Mouse (Mus musculus) brain, adult 2 months (tissue): ENCODE measurements around the gene Dlk1.
A peak's percentile ranks its signal among the peaks of the same experiment; 100 is the strongest.
"Not testable (repeated sequence)": the region's sequence is repeated elsewhere in the genome, so short reads cannot be mapped to it uniquely, and the experiment has no call there.

Experiments used
- DNase-seq: peaks from one replicate; pipeline ENCODE4 v3.0.0; 2011; ENCODE audit warnings: low read depth, low spot score

Gene Dlk1

DNA sequence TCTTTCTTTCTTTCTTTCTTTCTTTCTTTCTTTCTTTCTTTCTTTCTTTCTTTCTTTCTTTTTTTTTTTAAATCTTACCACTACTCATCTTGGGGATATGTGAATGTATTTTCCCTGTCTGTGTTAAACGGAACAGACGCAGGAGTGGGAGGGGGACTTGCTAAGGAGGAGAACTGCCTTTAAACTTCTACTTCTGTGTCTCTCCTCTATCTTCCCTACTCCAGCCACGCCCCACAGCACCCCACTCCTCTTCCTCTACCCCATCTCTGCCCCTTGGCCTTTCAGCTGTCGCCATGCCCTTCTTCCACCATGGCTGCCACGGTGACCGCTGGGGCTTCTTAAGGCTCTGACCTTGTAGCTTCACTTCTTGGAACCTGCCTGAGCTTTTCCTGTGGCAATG lies 14.2 kb upstream of the Dlk1 start:
- no peak for DNase-seq

DNA sequence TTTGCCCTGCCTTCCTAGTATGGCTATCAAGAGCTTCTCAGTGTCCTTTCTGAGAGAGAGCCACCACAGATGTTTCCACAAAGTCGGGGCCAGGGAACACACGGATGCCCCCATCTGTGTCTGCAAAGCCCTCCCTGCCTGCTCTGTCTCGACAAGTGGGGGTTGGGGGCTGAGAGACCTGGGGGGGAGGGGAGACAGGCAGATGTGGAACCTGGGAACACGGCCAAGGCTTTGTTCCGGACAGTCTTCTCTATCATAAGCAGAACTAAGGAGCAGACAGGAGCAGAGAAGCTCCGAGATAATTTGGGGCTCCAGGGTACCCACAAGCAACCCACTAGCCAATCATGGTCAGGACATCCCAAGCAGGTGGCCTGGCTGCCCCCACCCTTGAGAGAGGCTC lies 12.6 kb upstream of the Dlk1 start:
- DNase-seq = no peak

DNA sequence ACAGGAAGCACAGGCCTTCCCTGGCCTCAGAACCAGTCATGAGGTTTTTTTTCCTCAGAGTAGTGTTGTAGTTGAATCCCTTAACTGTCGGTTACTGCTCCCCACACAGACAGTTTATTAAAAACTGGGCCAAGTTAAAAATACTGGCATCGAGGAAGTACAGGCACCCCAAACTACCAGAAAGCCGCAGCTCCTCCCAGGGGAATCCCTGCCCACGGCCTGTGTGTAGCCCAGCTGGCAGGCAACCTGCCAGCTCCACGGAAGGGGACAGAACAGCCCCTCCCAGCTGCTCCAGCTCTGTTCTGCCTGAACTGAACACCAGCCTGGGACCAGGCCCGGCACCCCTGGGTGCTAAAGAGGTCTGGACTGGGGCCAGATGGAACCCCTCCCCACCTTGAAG lies 11.3 kb upstream of the Dlk1 start:
- peak; percentile 77 for DNase-seq

DNA sequence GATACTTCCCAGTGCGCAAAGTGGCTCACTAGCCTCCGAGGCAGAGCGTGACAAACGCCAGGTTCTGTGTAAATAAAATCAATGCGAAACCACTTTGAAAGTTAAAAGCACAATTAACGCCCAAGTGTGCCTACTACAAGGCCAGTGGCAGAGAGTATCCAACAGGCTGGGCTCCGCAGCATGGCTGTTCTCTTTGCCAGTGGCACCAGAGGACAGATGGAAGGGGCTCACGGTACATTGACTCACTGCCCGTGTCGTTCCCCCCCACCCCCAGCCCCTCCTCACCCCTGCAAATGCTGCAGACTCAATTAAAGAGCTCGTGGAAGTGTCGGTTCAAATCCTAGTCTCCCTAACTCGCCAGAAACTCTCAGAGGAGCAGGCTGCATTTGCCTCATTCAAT lies 10.5 kb upstream of the Dlk1 start:
- DNase-seq = no peak

DNA sequence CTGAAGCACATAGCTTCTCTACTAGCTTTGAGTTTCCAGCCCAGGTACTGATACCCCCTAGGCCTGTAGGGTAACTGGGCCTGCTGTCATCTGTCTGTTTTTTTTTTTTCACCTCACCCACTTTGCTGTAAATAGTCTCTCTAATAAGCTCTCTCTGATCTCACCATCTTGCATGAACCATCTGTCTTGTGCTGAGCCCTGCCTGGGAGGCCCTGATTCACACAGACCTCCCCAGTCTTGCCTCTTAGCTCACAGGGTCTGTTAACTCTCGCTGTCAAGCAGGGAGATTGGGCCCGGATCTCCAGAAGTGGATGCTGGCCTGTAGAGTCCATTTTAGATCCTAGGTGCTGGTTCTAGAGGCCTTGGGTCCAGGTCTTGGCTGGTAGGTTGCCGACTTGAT lies 9.3 kb upstream of the Dlk1 start:
- DNase-seq = peak; percentile 64

DNA sequence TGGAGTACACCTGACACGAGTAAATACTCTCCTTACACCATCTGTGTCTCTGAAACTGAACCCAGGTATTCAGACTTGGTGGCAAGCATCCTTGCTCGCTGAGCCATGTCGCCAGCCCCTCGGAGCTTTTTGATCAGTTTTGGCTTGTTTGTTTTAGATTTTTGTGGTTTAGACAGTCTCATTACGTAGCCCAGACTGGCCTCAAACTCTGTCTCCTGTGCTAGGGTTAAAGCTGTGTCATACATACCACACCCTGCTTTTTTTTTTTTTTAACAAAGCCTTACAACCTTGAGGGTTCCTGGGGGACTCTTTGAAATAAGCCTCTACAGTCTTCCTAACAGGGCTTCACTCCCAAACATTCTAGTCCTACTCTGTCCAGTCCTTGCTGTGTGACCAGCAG lies 7.6 kb upstream of the Dlk1 start:
- DNase-seq = no peak

DNA sequence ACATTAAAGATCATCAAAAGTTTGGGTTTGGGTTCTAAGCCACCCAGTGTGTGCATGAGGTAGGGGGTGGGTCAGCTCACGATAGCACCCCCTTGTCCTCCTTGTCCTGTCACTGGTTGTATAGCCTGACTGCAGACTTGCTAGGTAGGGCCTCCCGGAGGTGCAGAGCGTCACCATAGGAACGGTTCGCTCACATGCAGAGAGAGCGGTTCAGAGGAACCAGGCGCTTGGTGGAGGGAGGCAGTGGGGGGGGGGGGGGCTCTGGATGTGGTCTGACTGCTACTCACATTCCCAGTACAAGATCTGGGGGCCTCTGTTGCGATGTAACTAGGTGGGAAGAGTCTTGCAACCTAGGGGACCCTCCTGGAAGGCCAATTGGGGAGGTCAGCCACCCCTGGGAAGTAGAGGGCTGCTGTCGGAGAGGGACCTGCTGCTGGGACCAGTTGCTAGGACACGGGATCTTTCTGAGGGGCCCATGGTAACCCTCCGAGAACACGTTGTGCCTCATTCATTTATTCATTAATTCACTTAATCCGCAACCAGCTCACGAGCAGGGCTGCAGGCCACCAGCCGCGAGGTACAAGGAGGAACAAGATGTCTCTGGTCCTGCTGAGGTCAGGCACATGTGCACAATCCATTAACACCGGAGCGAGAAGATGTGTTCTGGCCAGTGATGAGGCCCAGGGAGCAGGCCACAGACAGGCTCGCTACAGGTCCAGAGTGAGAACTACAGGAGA lies 7.0 kb upstream of the Dlk1 start:
- peak; percentile 30 for DNase-seq

DNA sequence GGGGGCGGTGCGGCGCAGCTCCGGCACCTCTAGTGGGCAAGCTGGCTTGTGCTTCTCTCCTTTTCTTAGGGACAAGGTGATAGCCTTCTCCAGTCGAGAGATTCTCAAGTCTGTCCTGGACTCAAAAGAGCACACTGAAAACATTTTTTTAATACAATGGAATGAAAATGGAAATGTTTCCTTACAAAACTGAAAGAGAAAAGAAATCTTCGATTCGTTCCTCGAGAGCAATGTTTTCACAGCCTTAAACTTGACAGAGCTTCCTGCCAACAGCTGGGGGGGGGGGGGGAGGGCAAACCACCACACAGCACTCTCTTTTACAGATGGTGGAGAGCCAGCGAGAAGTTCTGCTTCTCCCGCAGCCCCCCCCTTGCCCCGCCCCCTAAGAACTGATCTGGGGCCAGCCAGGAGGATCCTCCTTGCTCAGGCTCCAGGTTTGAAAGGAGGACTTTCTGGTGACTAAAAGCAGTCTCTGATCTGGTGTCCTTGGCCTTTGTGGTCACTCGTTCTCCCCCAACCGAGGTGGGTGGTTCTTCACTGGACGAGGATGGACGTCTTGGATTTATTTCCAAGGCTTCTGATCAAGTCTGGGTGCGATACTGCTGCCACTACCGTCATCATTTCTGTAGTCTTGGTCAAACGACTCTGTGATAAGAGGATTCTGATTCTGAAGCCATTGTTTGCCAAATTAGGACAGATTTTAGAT lies 6.2 kb upstream of the Dlk1 start:
- no peak for DNase-seq

DNA sequence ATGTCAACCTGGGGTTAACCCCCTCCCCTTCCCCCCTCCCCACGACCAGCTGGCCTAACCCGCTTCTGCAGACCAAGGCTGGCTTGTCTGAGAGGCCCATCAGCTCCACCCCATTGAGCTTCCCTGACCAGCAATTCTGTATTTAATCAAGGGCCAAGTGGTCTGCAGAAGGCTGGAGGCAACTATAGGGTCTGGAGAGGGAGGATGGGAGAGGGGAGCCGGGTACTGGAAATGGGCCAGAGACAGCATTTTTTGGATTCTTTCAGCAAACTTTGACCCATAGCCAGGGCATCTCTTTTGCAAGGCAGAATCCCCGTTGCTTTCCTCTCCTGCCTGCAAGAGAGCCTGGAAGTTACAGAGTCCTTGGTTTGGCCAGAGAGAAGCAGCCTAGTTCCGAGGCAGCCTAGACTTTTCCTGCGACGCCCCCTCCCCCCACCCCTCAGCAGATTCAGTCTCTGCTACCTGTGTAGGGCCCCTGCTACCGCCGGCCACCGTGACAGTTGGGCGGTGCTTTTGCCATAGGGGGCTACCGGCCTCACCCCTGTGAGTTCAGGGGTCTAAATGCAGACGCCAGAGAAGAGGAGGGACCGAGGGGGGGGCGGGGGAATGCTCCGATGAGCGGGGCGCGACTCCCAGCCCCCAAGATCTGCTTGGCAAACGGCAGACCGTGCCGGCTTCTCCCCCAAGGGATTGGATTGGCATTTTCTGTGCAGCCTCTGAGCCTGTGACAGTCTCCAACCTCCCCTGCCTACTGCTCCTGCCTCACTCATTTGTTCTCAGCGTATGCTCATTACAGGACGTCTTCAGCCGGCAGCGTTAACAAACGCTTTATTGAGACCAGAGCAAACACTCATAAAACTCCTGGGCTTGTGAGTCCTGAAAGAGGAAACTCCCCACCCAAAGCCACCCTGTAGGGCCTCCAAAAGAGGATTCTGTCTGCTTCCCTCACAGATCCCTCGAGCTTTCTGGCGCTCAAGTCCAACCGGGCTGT lies 2.9 kb upstream of the Dlk1 start:
- DNase-seq = no peak

DNA sequence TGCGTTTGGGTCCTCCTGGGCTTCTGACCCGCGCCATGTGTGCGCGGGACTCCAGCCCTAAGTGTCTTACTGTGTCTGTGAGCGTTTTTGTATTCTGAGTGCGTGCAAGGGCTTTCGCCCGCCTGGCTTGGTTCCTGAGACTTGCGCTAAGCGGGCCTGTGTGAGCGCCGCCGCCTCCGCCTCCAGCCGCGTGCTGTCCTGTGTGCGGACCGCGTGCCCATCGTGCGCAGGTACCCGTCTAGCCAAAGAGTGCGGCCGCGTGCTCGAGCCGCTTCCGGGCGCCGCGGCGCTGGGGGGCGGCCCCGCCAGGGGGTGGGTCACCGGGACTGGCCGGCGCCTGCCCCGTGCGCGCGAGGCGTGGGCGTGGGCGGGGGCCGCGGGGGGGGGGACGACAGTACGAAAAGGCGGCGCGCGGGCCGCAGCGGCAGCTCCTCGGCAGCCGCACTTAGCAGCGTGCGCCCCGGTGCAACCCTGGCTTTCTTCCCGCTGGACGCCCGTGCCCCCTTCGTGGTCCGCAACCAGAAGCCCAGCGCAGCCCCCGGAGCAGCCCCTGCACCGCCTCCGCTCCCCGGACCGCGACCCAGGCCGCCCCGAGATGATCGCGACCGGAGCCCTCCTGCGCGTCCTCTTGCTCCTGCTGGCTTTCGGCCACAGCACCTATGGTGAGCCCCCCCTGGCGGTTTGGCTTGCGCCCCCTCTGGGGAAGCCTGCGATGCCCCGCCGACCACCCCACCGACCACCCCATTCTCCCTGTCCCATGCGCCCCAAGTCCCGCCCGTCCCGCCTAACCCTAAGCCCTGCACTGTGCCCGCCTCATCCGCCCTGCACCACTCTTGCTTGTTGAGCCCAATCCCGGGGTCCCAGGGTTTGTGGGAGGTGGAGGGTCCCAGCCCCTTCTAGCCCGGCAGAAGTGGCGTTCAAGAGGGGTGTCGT lies 708 bp downstream of the Dlk1 start:
- peak; percentile 24 for DNase-seq

DNA sequence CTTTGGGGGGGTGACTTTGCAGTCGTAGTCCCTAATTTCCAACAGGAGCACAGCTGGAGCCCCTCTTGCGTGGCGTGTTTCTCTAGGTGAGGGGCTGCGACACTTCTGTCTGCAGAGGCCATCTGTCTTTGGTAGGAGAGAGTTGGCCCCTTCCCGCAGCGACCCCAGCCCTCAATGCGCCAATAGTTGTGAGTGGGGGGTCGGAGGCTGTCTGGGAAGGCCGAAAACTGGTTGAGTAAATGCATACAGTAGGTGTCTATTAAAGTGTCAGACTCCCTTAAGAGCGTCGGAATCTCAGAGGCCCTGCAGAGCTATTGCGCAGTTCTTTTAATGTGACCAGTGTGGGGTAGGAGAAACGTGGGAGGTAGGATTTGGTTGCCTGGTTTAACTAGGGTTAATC lies 1.5 kb downstream of the Dlk1 start:
- no peak for DNase-seq

DNA sequence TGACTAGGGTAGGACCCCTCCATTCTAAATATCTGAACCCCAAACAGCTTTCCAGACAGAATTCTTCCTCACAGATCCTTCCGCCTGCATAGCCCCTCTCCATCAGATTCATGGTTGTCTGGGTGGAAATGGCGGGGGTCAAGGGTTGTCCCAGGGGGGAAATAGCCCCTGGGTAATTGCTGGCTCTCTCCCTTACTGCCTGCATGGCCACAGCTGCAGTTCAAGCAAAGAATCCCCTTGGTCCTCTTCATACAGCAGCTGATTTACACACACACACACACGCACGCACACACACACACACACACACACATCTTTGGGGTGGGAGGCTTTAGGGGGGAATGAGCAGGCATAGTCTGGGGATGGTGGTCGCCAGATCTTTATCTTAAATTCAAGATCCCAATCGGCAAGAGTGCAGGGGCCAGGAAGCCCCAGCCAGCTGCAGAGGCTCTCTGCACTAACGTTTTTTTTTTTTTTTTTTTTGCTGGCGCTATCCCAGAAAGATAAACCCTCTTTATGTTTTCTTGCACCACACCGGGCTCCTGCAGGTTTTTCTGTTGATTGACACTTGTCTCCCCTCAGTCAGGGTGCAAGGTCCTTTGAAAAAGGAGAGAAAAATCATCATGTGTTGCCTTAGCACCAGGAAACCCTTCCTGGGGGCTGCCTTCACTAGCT lies 4.0 kb downstream of the Dlk1 start:
- DNase-seq = no peak

DNA sequence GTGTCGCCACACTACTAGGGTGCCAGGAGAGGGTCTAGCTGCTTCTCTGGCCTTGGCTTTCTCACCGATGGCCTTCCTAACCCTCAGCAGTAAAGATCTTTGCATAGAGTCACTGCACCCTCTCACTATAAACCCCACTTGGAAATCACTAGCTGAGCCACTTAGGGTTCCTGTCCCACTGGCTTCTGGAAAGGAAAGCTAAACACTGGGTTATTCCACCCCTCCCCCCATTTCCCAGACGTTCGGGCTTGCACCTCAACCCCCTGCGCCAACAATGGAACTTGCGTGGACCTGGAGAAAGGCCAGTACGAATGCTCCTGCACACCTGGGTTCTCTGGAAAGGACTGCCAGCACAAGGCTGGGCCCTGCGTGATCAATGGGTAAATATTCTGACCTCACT lies 5.2 kb downstream of the Dlk1 start:
- DNase-seq = no peak

DNA sequence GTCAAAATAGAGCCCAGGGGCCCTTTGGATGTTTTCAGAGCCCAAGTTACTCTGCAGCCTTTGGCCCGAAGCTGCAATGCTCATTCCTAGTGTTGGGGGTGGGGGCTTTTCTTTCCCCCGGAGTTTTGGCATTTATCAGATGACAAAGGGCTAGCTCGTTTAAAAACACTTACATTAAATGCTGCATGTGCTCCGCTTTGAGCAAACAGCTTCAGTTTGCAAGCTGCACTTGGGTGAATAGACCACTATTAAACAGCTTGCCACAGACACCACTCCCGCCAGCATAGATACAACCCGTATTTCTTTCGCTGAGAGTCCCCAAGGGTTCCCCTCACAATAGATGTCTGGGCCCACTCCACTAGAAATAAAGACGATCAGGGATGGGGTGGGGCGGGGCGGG lies 6.3 kb downstream of the Dlk1 start:
- no peak for DNase-seq

DNA sequence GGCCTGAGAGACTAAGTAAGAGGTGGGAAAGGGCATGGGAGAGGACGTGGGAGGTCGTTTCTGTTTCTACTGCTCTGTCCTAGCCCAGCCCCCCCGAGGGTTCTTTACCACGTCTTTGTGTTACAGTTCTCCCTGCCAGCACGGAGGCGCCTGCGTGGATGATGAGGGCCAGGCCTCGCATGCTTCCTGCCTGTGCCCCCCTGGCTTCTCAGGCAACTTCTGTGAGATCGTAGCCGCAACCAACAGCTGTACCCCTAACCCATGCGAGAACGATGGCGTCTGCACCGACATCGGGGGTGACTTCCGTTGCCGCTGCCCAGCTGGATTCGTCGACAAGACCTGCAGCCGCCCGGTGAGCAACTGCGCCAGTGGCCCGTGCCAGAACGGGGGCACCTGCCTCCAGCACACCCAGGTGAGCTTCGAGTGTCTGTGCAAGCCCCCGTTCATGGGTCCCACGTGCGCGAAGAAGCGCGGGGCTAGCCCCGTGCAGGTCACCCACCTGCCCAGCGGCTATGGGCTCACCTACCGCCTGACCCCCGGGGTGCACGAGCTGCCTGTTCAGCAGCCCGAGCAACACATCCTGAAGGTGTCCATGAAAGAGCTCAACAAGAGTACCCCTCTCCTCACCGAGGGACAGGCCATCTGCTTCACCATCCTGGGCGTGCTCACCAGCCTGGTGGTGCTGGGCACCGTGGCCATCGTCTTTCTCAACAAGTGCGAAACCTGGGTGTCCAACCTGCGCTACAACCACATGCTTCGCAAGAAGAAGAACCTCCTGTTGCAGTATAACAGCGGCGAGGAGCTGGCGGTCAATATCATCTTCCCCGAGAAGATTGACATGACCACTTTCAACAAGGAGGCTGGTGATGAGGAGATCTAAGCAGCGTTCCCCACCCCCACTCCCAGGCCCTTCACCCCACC lies 7.1 kb downstream of the Dlk1 start:
- no peak for DNase-seq

DNA sequence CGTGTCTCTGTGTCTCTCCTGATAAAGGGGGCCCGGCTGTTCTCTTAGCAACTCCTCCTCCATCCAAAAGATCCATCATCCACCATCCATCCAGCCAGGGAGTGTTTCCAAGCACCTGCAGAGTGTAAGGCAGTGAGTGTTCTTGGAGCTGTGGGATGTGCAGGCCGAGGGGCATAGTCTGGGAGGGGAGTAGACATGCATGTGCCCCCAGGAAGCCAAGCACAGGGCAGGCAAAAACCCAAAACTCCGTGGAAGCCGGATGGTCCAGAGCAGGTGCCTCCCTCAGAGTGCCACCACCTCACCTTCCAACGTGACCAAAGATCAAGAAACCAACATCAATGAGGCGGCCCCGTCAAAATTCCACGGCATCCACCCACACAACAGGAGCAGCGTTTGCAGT lies 10.0 kb downstream of the Dlk1 start:
- no peak for DNase-seq

DNA sequence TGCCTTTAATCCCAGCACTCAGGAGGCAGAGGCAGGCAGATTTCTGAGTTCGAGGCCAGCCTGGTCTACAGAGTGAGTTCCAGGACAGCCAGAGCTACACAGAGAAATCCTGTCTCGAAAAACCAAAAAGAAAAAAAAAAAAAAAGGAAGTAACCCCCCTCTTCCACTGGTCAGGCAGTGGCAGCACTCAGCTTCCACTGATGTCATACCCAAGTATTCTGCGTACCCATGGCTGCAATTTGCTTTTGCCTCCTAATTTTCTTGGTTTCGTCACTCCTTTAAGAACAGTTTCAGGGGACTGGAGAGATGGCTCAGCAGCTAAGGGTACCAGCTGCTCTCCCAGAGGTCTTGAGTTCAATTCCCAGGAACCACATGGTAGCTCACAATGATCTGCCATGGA lies 14.8 kb downstream of the Dlk1 start:
- DNase-seq = not testable (repeated sequence)

DNA sequence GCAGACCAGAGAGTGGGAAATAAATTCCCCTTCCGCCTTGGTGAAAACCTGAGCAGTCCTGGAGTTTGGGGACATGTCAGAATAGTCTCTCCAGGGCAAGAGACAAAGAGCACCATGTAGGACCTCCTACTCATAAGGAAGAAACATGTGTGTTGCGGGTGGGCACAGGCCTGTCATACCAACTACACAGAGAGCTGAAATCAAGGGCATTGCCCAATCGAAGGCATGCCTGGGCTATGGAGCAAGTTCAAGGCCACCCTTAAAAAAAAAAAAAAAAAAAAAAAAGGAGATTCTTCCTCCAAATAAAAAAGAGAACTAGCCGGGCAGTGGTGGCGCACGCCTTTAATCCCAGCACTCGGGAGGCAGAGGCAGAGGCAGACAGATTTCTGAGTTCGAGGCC lies 17.2 kb downstream of the Dlk1 start:
- no peak for DNase-seq

DNA sequence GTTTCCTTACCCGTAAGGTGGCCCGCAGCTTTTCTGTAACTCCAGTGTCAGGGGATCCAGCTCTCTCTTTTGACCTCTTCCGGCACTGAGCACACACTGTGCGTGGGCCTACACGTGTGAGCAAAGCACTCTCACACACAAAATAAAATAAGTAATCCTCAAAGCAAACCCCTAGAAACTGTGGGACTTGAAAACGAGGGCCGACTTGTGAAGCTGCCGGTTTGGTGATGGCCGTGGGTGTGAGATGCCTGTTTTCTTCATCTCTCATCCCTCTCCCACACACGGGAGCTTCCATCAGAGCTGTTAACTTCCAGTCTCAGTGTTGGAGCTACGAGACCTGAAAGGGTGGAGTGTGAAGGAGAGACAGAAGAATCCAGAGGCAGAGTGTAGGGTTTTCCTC lies 20.0 kb downstream of the Dlk1 start:
- DNase-seq = peak; percentile 76

DNA sequence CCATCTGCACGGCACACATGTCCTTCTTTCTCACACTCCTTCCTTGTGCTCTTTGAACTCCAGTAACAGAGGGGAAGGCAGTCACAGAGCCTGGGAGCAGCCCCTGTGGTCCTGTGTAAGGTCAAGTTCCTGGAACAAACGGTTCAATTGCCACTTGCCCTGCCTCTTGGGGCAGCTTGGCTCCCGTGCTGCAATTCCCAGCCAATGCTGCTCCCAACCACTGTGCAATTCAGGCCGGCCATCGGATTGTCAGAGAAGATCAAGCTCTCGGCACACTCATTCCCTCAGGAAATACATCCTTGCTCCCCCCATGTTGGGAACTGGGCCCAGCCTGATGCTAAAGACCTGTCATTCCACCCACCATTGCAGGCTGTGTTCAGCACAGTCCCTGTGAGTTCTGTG lies 21.0 kb downstream of the Dlk1 start:
- peak; percentile 56 for DNase-seq
